Mouse (Mus musculus) layer of hippocampus, adult 9-11 months (tissue): ENCODE results near the gene 1700012A03Rik.

Experiments used
- DNase-seq: peaks from one replicate; pipeline ENCODE4 v3.0.0; 2022

1700012A03Rik gene

GRCm38 (mm10) chr6:32049951-32050345, at the start of gene 1700012A03Rik:
TSS of gene 1700012A03Rik (plus strand) at chr6:32050246.
- no peak for DNase-seq

- DNase-seq: no peak
Measured at GRCm38 (mm10) chr6:32004228-32004627, 45.8 kb upstream of the 1700012A03Rik start.

- DNase-seq: no peak
Measured at GRCm38 (mm10) chr6:32005914-32006313, 44.1 kb upstream of the 1700012A03Rik start.

GRCm38 (mm10) chr6:32006382-32006781, 43.7 kb upstream of the 1700012A03Rik start:
- no peak for DNase-seq

GRCm38 (mm10) chr6:32007336-32007735, 42.7 kb upstream of the 1700012A03Rik start:
- peak; percentile 70 for DNase-seq

- DNase-seq: no peak
Measured at GRCm38 (mm10) chr6:32016841-32017240, 33.2 kb upstream of the 1700012A03Rik start.

- no peak for DNase-seq
Measured at GRCm38 (mm10) chr6:32017406-32018104, 32.5 kb upstream of the 1700012A03Rik start.

- no peak for DNase-seq
Measured at GRCm38 (mm10) chr6:32018105-32018446, 32.0 kb upstream of the 1700012A03Rik start.

GRCm38 (mm10) chr6:32021853-32022536, 28.1 kb upstream of the 1700012A03Rik start:
- no peak for DNase-seq

GRCm38 (mm10) chr6:32022537-32022869, 27.5 kb upstream of the 1700012A03Rik start:
- no peak for DNase-seq

GRCm38 (mm10) chr6:32028228-32029009, 21.6 kb upstream of the 1700012A03Rik start:
- DNase-seq: no peak

- DNase-seq: no peak
Measured at GRCm38 (mm10) chr6:32034226-32034625, 15.8 kb upstream of the 1700012A03Rik start.

- peak; percentile 78 for DNase-seq
Measured at GRCm38 (mm10) chr6:32045344-32045743, 4.7 kb upstream of the 1700012A03Rik start.

- no peak for DNase-seq
Measured at GRCm38 (mm10) chr6:32049256-32049950, 643 bp upstream of the 1700012A03Rik start.

GRCm38 (mm10) chr6:32052135-32052915, 2.3 kb downstream of the 1700012A03Rik start:
- no peak for DNase-seq

- DNase-seq: peak; percentile 25
Measured at GRCm38 (mm10) chr6:32056525-32056924, 6.5 kb downstream of the 1700012A03Rik start.

- DNase-seq: no peak
Measured at GRCm38 (mm10) chr6:32058571-32058970, 8.5 kb downstream of the 1700012A03Rik start.

GRCm38 (mm10) chr6:32060641-32061040, 10.6 kb downstream of the 1700012A03Rik start:
- no peak for DNase-seq

GRCm38 (mm10) chr6:32061266-32061665, 11.2 kb downstream of the 1700012A03Rik start:
- no peak for DNase-seq

GRCm38 (mm10) chr6:32065789-32066510, 15.9 kb downstream of the 1700012A03Rik start:
- peak; percentile 34 for DNase-seq

- no peak for DNase-seq
Measured at GRCm38 (mm10) chr6:32072161-32072560, 22.1 kb downstream of the 1700012A03Rik start.

- no peak for DNase-seq
Measured at GRCm38 (mm10) chr6:32093312-32093711, 43.3 kb downstream of the 1700012A03Rik start.
